Mouse (Mus musculus): ENCODE measurements at regions not wholly inside any gene's neighbourhood (a gene's known extent, or its start where the extent isn't known, plus 50 kb on each side); places are given as distances from the start of the nearest gene placed in this dataset.

DNA sequence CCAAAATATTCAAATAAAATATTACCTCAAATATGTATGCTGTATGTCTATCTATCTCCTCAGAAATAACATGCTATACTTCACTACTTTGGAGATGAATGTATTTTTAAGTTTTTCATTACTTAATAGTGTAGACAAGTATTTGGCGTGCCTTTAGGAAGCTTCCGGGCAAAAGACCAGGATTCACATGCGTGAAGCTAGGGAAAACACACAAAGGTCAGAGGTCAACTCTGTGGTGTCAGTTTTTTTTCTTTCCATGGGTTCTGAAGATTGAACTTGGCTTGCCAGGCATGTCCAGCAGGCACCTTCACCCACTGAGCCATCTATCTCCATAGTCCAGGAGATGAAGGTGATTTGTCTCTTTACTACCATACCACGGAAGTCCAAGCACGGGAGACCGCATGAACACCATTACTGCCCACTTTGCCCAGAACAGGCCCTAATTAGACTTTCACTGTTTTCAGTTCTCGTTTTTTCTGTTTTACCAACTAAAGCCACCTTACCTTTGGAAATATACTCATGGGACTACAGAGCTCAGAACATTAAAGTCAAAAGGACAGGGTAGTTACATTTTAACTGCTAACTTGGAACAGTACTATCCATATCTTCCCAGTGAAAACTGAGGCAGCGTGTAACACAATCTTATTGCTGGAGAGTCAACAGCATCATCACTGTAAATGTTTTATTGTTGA, 76.9 kb upstream of the Ak4 start (continued):
- TF ChIP-seq ZC3H11A (IDR thresholded peaks at IDR 0.05; ENCODE audit: low read depth, low read length) (no peak), BHLHE40 (IDR thresholded peaks at IDR 0.05; ENCODE audit: low read depth, low read length) (peak; percentile 85), MYC (IDR thresholded peaks at IDR 0.05; ENCODE audit: low read depth, low read length) (peak; percentile 65; the same call in 1 of the 2 replicates), UBTF (IDR thresholded peaks at IDR 0.05; ENCODE audit: low read depth, low read length) (no peak), POLR2AphosphoS2 (IDR thresholded peaks at IDR 0.05; ENCODE audit: low read depth, low read length) (no peak), IRF4 (IDR thresholded peaks at IDR 0.05; ENCODE audit: low read depth, low read length) (peak; percentile 91), JUND (conservative IDR thresholded peaks at IDR 0.05; ENCODE audit: low read depth, low read length) (no peak), PAX5 (IDR thresholded peaks at IDR 0.05; ENCODE audit: low read length) (no peak), USF2 (conservative IDR thresholded peaks at IDR 0.05; ENCODE audit: low read depth, low read length) (no peak), CTCF (conservative IDR thresholded peaks at IDR 0.05 in 1 of 2, IDR thresholded peaks at IDR 0.05 in 1 of 2; ENCODE audit: low read depth in 2 of 2, low read length in 2 of 2) (no peak), TCF12 (IDR thresholded peaks at IDR 0.05; ENCODE audit: low read depth, low read length) (no peak), KAT2A (IDR thresholded peaks at IDR 0.05; ENCODE audit: insufficient replicate concordance, low read length) (no peak), GABPA (IDR thresholded peaks at IDR 0.05; ENCODE audit: insufficient replicate concordance, low read depth, low read length) (no peak)

DNA sequence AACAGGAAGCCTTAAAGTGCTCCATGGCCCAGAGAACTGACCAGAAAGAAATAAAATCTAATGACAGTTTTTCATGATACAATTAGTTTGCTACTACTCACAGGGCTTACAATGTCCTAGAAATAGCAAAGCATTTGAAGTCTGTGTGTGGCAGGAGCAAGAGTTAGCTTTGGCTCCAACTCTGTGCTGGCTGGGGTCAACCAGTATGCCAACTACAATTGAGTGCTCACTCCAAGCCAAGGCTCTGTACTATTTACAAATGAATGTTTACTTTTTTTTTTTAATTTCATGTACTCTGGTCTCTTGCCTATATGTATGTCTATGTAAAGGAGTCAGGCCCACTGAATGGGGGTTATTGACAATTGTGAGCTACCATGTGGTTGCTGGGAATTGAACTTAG, 75.7 kb upstream of the Jak1 start:
- TF ChIP-seq MEF2A (IDR thresholded peaks at IDR 0.05; ENCODE audit: borderline replicate concordance, low read depth, low read length): no peak
- TF ChIP-seq USF1 (IDR thresholded peaks at IDR 0.05; ENCODE audit: low read depth, low read length): no peak
- no peak for TF ChIP-seq CTCF (conservative IDR thresholded peaks at IDR 0.05 in 1 of 2, IDR thresholded peaks at IDR 0.05 in 1 of 2; ENCODE audit: low read depth in 2 of 2, low read length in 2 of 2)
- H3K36me3 ChIP-seq (replicated peaks in 1 of 2; ENCODE audit: control insufficient read depth in 1 of 2, insufficient read depth in 1 of 2, low read length in 1 of 2): no peaks in the 10 kb centered on the region
- H3K4me2 ChIP-seq (ENCODE audit: insufficient read depth, low read depth, poor library complexity, severe bottlenecking): no peak overlapping the region
- no peak overlapping the region for H3K27ac ChIP-seq (ENCODE audit: insufficient read depth, low read depth)
- H3K4me1 ChIP-seq (ENCODE audit: control insufficient read depth in 1 of 2, insufficient read depth in 2 of 2): peaks cover 2 to 20% of the 10 kb centered on the region in 2 experiments; a peak in 3 of 4 replicates
- no peaks in the 10 kb centered on the region for H3K9me3 ChIP-seq (replicated peaks; ENCODE audit: low read length)
- H3K9ac ChIP-seq (ENCODE audit: insufficient read depth, low read depth): no peak overlapping the region
- H3K79me2 ChIP-seq (replicated peaks; ENCODE audit: control insufficient read depth, extremely low read depth, insufficient read depth, poor library complexity, severe bottlenecking): no peaks in the 10 kb centered on the region
- dilution Hi-C loops (cut with MboI; ENCODE audit: extremely low pct_ligation_motif_present, extremely low pct_unique_long_range_greater_than_20kb, low sequenced_read_pairs): no loop called here
- in situ Hi-C loops (cut with MboI; ENCODE audit: low pct_ligation_motif_present, low pct_unique_long_range_greater_than_20kb, low sequenced_read_pairs): no loop called here
- H3K27me3 ChIP-seq (replicated peaks): peaks cover 3% of the 10 kb centered on the region
- no peak overlapping the region for H3K4me3 ChIP-seq (replicated peaks in 1 of 3; ENCODE audit: low read depth in 2 of 3, low read length in 2 of 3, poor library complexity in 1 of 3)
- DNase-seq (ENCODE audit: extremely low read depth): no peak

DNA sequence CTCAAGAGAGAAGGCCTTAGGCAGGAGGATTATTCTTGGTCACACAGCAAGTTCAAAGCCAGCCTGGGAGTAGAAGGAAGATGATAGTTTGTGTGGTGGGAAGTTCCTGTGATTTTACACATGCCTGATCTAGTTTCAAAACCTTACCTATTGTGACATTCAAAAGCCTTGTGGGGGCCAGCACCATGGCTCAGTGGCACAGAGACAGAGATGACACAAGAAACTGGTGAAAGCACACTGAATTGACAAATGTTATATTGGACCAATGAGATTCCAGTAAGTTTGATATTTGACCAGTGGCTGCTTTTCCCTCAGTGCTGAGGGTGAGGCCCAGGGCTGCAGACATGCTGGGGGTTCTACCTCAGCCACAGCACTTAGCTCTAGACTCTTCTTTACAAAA, 73.1 kb upstream of the Jak1 start:
- dilution Hi-C loops (cut with MboI; ENCODE audit: extremely low pct_ligation_motif_present, extremely low pct_unique_long_range_greater_than_20kb, low sequenced_read_pairs): no loop called here

More for the DNA sequence above, 73.1 kb upstream of the Jak1 start:
- no peaks in the 10 kb centered on the region for H3K36me3 ChIP-seq (replicated peaks in 1 of 2; ENCODE audit: control insufficient read depth in 1 of 2, insufficient read depth in 1 of 2, low read length in 1 of 2)
- in situ Hi-C loops (cut with MboI; ENCODE audit: low pct_ligation_motif_present, low pct_unique_long_range_greater_than_20kb, low sequenced_read_pairs): no loop called here
- H3K9me3 ChIP-seq (replicated peaks; ENCODE audit: low read length): no peaks in the 10 kb centered on the region
- no peaks in the 10 kb centered on the region for H3K79me2 ChIP-seq (replicated peaks; ENCODE audit: control insufficient read depth, extremely low read depth, insufficient read depth, poor library complexity, severe bottlenecking)
- DNase-seq (ENCODE audit: extremely low read depth): no peak
- H3K4me3 ChIP-seq (replicated peaks in 1 of 3; ENCODE audit: low read depth in 2 of 3, low read length in 2 of 3, poor library complexity in 1 of 3): no peak overlapping the region
- TF ChIP-seq MAX (IDR thresholded peaks at IDR 0.05; ENCODE audit: low read length) (no peak), CHD1 (IDR thresholded peaks at IDR 0.05; ENCODE audit: low read depth, low read length) (no peak), TBP (conservative IDR thresholded peaks at IDR 0.05; ENCODE audit: low read depth, low read length) (no peak), CTCF (conservative IDR thresholded peaks at IDR 0.05 in 1 of 2, IDR thresholded peaks at IDR 0.05 in 1 of 2; ENCODE audit: low read depth in 2 of 2, low read length in 2 of 2) (no peak), ZKSCAN1 (IDR thresholded peaks at IDR 0.05; ENCODE audit: borderline replicate concordance, low read depth, low read length) (no peak), IRF4 (IDR thresholded peaks at IDR 0.05; ENCODE audit: low read depth, low read length) (no peak), MAFK (IDR thresholded peaks at IDR 0.05; ENCODE audit: insufficient replicate concordance, low read length) (no peak), GABPA (IDR thresholded peaks at IDR 0.05; ENCODE audit: insufficient replicate concordance, low read depth, low read length) (no peak), SIN3A (IDR thresholded peaks at IDR 0.05; ENCODE audit: low read length) (no peak), MXI1 (IDR thresholded peaks at IDR 0.05; ENCODE audit: low read depth, low read length) (no peak), PAX5 (IDR thresholded peaks at IDR 0.05; ENCODE audit: low read length) (no peak), NRF1 (IDR thresholded peaks at IDR 0.05; ENCODE audit: low read depth, low read length) (no peak), POLR2A (IDR thresholded peaks at IDR 0.05; ENCODE audit: low read depth, low read length) (no peak), NELFE (IDR thresholded peaks at IDR 0.05; ENCODE audit: low read depth, low read length) (no peak), ETS1 (conservative IDR thresholded peaks at IDR 0.05; ENCODE audit: low read depth, low read length) (no peak), CHD2 (IDR thresholded peaks at IDR 0.05; ENCODE audit: low read length) (no peak), BHLHE40 (IDR thresholded peaks at IDR 0.05; ENCODE audit: low read depth, low read length) (no peak), HCFC1 (IDR thresholded peaks at IDR 0.05; ENCODE audit: low read depth, low read length) (no peak), POLR2AphosphoS2 (IDR thresholded peaks at IDR 0.05; ENCODE audit: low read depth, low read length) (no peak)
- H3K27ac ChIP-seq (ENCODE audit: insufficient read depth, low read depth): no peak overlapping the region
- H3K9ac ChIP-seq (ENCODE audit: insufficient read depth, low read depth): no peak overlapping the region
- H3K4me1 ChIP-seq (ENCODE audit: control insufficient read depth in 1 of 2, insufficient read depth in 2 of 2): peaks cover 2 to 20% of the 10 kb centered on the region in 2 experiments; a peak in 3 of 4 replicates
- peaks cover 3% of the 10 kb centered on the region for H3K27me3 ChIP-seq (replicated peaks)
- no peak overlapping the region for H3K4me2 ChIP-seq (ENCODE audit: insufficient read depth, low read depth, poor library complexity, severe bottlenecking)
